Mouse (Mus musculus) frontal cortex, adult 2 months (tissue): ENCODE results near the gene Rsu1. TPM values are rescaled to one million over a fixed set of nuclear protein-coding genes. Genes with fewer than 3 reads are reported as not detected.

Experiments used
- DNase-seq, 2 experiments: peaks; one replicate each; pipeline ENCODE4 v3.0.0; 2022; ENCODE audit warnings: low spot score in 1 of 2; ENCODE audit errors: extremely low spot score in 1 of 2
- polyA plus RNA-seq: library from polyadenylated mRNA; depleted of rRNA; stranded (reverse); fragments of >200 nt; gene quantifications from 2 replicates; pipeline ENCODE4 v1.2.3, GENCODE M21; 2012

Rsu1 gene
- polyA plus RNA-seq, 1 experiment, result 46.5 TPM

- no peak for DNase-seq
These were observed 101.9 kb downstream of the Rsu1 start for GRCm38 (mm10) chr2:13169158-13169890.

- DNase-seq, result peak in 1 of 2 experiments; percentile 39
These were observed 102.5 kb downstream of the Rsu1 start for GRCm38 (mm10) chr2:13168743-13169142.

- no peak for DNase-seq
These were observed 109.5 kb downstream of the Rsu1 start for GRCm38 (mm10) chr2:13161717-13162116.

GRCm38 (mm10) chr2:13145245-13145644, 126.0 kb downstream of the Rsu1 start:
- no peak for DNase-seq

- no peak for DNase-seq
These were observed 136.3 kb downstream of the Rsu1 start for GRCm38 (mm10) chr2:13134890-13135289.

- DNase-seq, result no peak
These were observed 138.4 kb downstream of the Rsu1 start for GRCm38 (mm10) chr2:13132841-13133240.

GRCm38 (mm10) chr2:13132406-13132805, 138.8 kb downstream of the Rsu1 start:
- DNase-seq, result no peak

GRCm38 (mm10) chr2:13129859-13130258, 141.4 kb downstream of the Rsu1 start:
- no peak for DNase-seq

GRCm38 (mm10) chr2:13129337-13129736, 141.9 kb downstream of the Rsu1 start:
- DNase-seq, result peak in 1 of 2 experiments; percentile 40

GRCm38 (mm10) chr2:13120461-13120860, 150.8 kb downstream of the Rsu1 start:
- DNase-seq, result no peak

- DNase-seq, result no peak
These were observed 153.3 kb downstream of the Rsu1 start for GRCm38 (mm10) chr2:13117896-13118295.

GRCm38 (mm10) chr2:13106531-13106930, 164.7 kb downstream of the Rsu1 start:
- no peak for DNase-seq

GRCm38 (mm10) chr2:13104388-13104787, 166.8 kb downstream of the Rsu1 start:
- DNase-seq, result no peak

GRCm38 (mm10) chr2:13103797-13104200, 167.4 kb downstream of the Rsu1 start:
- DNase-seq, result peak; percentile 71 to 75

GRCm38 (mm10) chr2:13094045-13094444, 177.2 kb downstream of the Rsu1 start:
- no peak for DNase-seq

GRCm38 (mm10) chr2:13093570-13093969, 177.6 kb downstream of the Rsu1 start:
- DNase-seq, result no peak

GRCm38 (mm10) chr2:13091399-13092015, 179.7 kb downstream of the Rsu1 start:
- no peak for DNase-seq

GRCm38 (mm10) chr2:13090841-13091240, 180.4 kb downstream of the Rsu1 start:
- DNase-seq, result no peak

GRCm38 (mm10) chr2:13089861-13090260, 181.4 kb downstream of the Rsu1 start:
- DNase-seq, result no peak

GRCm38 (mm10) chr2:13088266-13088665, 182.9 kb downstream of the Rsu1 start:
- peak; percentile 56 to 74 for DNase-seq

GRCm38 (mm10) chr2:13087811-13088210, 183.4 kb downstream of the Rsu1 start:
- no peak for DNase-seq

- no peak for DNase-seq
These were observed 187.0 kb downstream of the Rsu1 start for GRCm38 (mm10) chr2:13084223-13084622.
